Comparison of ENCODE assay signal across 8 mouse cellular contexts in genomic region chr17:24163176-24163962, GRCm38 (mm10). TPM values are rescaled to one million over a fixed set of nuclear protein-coding genes. Genes with fewer than 3 reads are reported as not detected.
A peak's percentile ranks its signal among the peaks of the same experiment; 100 is the strongest.
DNase-seq lines count a peak whose midpoint lies in the region; ATAC-seq and TF ChIP-seq lines count a peak whose summit lies in the region.

Gene Amdhd2, minus strand, starts transcription at chr17:24163766.

- peak; percentile 80 for ATAC-seq in Patski
- peak; percentile 92 for ATAC-seq in hindbrain, embryonic 13.5 days (ENCODE audit: low FRiP score)

- peak within 1 kb of the TSS; percentile 91 for H3K9ac ChIP-seq in hindbrain, embryonic 13.5 days

- H3K36me3 ChIP-seq in hindbrain, embryonic 13.5 days: peaks cover 31% of the 10 kb centered on the region

- TF ChIP-seq CTCF in Patski (IDR thresholded peaks at IDR 0.05): no peak

- H3K9me3 ChIP-seq in hindbrain, embryonic 13.5 days: no peaks in the 10 kb centered on the region

- 1% methylated on average over 47 of the region's 47 CpGs for WGBS in hindbrain, embryonic 13.5 days

- CTCF ChIA-PET in Patski (lab: Charles Lee): interaction anchor here (1.4 to 3.4 kb wide), 2 partner anchors 10 to 12 kb away, joined by 5 to 11 read pairs; partner anchors contain the start of gene Pdpk1

- peak; percentile 86 for DNase-seq in Patski (ENCODE audit: low read depth, low spot score)
- DNase-seq in cerebellum, postnatal 14 days: peak; percentile 96 to 99
- DNase-seq in frontal cortex, postnatal 14 days (ENCODE audit: low spot score in 2 of 2): peak; percentile 95 to 97
- peak; percentile 97 to 98 for DNase-seq in layer of hippocampus, postnatal 25 days (ENCODE audit: extremely low spot score in 1 of 2, low spot score in 1 of 2)
- DNase-seq in lung, postnatal 25 days (ENCODE audit: low spot score): peak; percentile 95
- peak; percentile 98 for DNase-seq in retina, embryonic 14.5 days (ENCODE audit: low spot score)
- DNase-seq in thymus, postnatal 4 days: peak; percentile 96

- H3K27me3 ChIP-seq in Patski: no peaks in the 10 kb centered on the region
- no peaks in the 10 kb centered on the region for H3K27me3 ChIP-seq in hindbrain, embryonic 13.5 days

- H3K27ac ChIP-seq in hindbrain, embryonic 13.5 days: peak within 1 kb of the TSS; percentile 90

- peak within 1 kb of the TSS; percentile 99 for H3K4me2 ChIP-seq in hindbrain, embryonic 13.5 days

- in situ Hi-C loops in Patski (cut with MboI; ENCODE audit: low pct_unique_long_range_greater_than_20kb): no loop called here

- H3K4me1 ChIP-seq in hindbrain, embryonic 13.5 days (replicated peaks): peaks cover 53% of the 10 kb centered on the region

- POLR2A ChIA-PET in Patski (lab: Charles Lee): interaction anchor here (1.5 kb wide), 1 partner anchor 10 kb away, joined by 16 read pairs; no protein-coding TSS in a partner anchor

- H3K4me3 ChIP-seq in hindbrain, embryonic 13.5 days: peak within 1 kb of the TSS; percentile 78

RNA-seq across cellular contexts. Expression of gene Amdhd2, which starts in this region (rescaled TPM):
- 69.3 TPM for polyA plus RNA-seq in Patski (2021)
- 36.8 and 37.4 TPM in 2 replicates for polyA plus RNA-seq in hindbrain, embryonic 13.5 days (2015; fragmentation: Nextera tagmentation; extraction: Ambion mirVana)
- 10 to 100 TPM; 36.3 to 38.4 TPM for total RNA-seq in layer of hippocampus, postnatal 25 days (2021)

Comparison
In these comparisons a context has a peak if more than half of its experiments do, and no peak if none do; other contexts are left out.
1. Peak in every context shown above with its lines: DNase-seq, ATAC-seq, H3K4me3 ChIP-seq and H3K27ac ChIP-seq.